Mouse (Mus musculus) heart, postnatal 0 days (tissue): Measurements from ENCODE around the gene Pqbp1. TPM values are rescaled to one million over a fixed set of nuclear protein-coding genes. Genes with fewer than 3 reads are reported as not detected.

Experiments used
- ATAC-seq: fragments of 200-750 bp; cut with Nextera tagmentation; 2 replicates; pipeline ENCODE4 v1.8.0; 2017; ENCODE audit warnings: low read depth, moderate number of reproducible peaks, moderate library complexity; ENCODE audit not compliant: insufficient read depth
- DNase-seq: peaks from one replicate; pipeline ENCODE4 v3.0.0-alpha.2; 2016; ENCODE audit warnings: low spot score
- H3K27ac ChIP-seq: fragments of 300-500 bp; sonication (generic); 2 replicates; pipeline ENCODE4 v1.5.1; 2014; ENCODE audit warnings: low read depth, mild to moderate bottlenecking
- H3K27me3 ChIP-seq: fragments of 300-500 bp; sonication (generic); 2 replicates; pipeline ENCODE4 v1.6.1; 2014; ENCODE audit warnings: low read length, mixed read lengths; ENCODE audit not compliant: control insufficient read depth, insufficient read depth
- H3K36me3 ChIP-seq: fragments of 300-500 bp; sonication (generic); replicated peaks from 2 replicates; pipeline ENCODE4 v1.6.1; 2014; ENCODE audit warnings: low read length, mixed read lengths; ENCODE audit not compliant: control insufficient read depth, insufficient read depth
- H3K4me1 ChIP-seq: fragments of 300-500 bp; sonication (generic); 2 replicates; pipeline ENCODE4 v1.6.1; 2014; ENCODE audit warnings: antibody characterized with exemption; ENCODE audit not compliant: control insufficient read depth, insufficient read depth
- H3K4me2 ChIP-seq: fragments of 300-500 bp; sonication (generic); 2 replicates; pipeline ENCODE4 v1.6.1; 2014; ENCODE audit warnings: low read depth, mild to moderate bottlenecking, low read length, moderate library complexity
- H3K4me3 ChIP-seq: fragments of 300-500 bp; sonication (generic); 2 replicates; pipeline ENCODE4 v1.5.1; 2014; ENCODE audit warnings: low read depth, low read length
- H3K9ac ChIP-seq: fragments of 300-500 bp; sonication (generic); replicated peaks from 2 replicates; pipeline ENCODE4 v1.6.1; 2014; ENCODE audit warnings: low read depth, low read length, mixed read lengths
- H3K9me3 ChIP-seq: fragments of 300-500 bp; sonication (generic); replicated peaks from 2 replicates; pipeline ENCODE4 v1.6.1; 2016; ENCODE audit warnings: low read length; ENCODE audit not compliant: control insufficient read depth
- CTCF ChIP-seq: IDR thresholded peaks from 2 replicates; pipeline ENCODE4 v1.5.1; 2016; ENCODE audit warnings: antibody characterized with exemption, control low read depth, low read depth
- EP300 ChIP-seq: IDR thresholded peaks from 2 replicates; pipeline ENCODE4 v1.6.1; 2016; ENCODE audit warnings: antibody characterized with exemption, low read depth
- WGBS: fragments of 180-500 bp; shearing (Covaris S2); extraction: QIAGEN DNeasy Blood & Tissue Kit; methylation state at CpG from one replicate; pipeline ENCODE4 v1.1.7; 2014; 5-methylcytosine and 5-hydroxymethylcytosine counted together
- polyA plus RNA-seq: library from polyadenylated mRNA; unstranded; fragments of >200 nt; fragmentation: Nextera tagmentation; extraction: Ambion mirVana; gene quantifications from 2 replicates; pipeline ENCODE4 v1.2.1, GENCODE M21; 2015
- total RNA-seq: library from RNA; depleted of rRNA; stranded (reverse); fragments of >200 nt; gene quantifications from 2 replicates; pipeline ENCODE4 v1.2.3, GENCODE M21; 2014; ENCODE audit warnings: low replicate concordance

Gene Pqbp1
- total and polyA plus RNA-seq, 2 experiments from 2014 or later, result 55.6 to 63.0 TPM

DNA sequence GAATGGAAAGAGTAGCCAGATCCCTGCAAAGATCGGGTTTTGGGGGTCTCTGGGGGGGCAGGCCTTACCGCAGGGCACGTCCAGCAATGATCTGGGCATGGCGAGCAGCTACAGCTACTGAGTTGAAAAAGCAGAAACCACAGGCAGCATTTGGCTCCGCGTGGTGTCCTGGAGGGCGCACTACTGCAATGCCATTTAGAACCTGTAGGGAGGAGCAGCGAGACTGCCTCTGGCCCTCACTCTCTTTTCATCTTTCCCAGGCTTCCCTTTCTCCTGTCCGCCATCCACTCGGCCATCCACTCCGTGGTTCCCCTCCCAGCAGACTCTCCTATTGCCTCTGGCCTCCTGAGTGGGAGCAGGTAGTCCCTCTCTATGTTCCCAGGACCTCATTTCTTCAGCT lies 37.8 kb upstream of the Pqbp1 start:
- no peak overlapping the region for H3K4me3 ChIP-seq
- no peak overlapping the region for H3K9ac ChIP-seq
- H3K27ac ChIP-seq, result no peak overlapping the region
- no peaks in the 10 kb centered on the region for H3K27me3 ChIP-seq
- no peaks in the 10 kb centered on the region for H3K4me1 ChIP-seq
- TF ChIP-seq CTCF (peak; percentile 1; the same call in 1 of the 2 replicates), EP300 (no peak)
- DNase-seq (no peak), ATAC-seq (no peak)
- H3K36me3 ChIP-seq, result peaks cover 6% of the 10 kb centered on the region; the same call in 1 of the 2 replicates
- no peak overlapping the region for H3K4me2 ChIP-seq
- whole genome bisulfite sequencing, result 57% methylated on average over 11 of the region's 11 CpGs
- H3K9me3 ChIP-seq, result no peaks in the 10 kb centered on the region

DNA sequence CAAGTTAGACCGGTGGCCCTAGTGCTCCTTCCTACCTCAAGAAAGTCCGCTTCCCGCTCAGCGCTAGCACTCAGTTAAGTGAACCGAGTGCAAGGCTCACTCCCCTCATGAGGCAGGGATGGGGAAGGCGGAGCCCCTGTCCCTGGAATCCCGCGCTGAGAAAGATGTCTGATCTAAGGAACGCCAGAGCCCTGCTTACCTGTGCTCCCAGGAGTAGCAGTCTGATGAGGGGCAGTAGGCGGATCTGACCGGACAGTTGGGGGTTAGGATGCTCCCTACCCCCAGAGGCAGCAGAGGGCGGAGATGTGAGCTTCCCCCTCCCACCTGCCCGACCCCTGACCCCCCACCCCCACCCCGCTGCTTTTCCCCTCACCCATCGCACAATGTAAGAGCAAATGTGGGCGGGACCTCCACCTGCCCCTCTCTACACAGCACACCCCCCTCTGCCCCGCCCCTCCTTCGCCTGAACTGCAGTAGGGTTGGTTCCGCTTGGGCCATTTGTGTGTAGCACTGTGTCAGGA lies 29.3 kb upstream of the Pqbp1 start, which contains the start of gene Eras:
TSS of gene Eras (minus strand) at position 338 of the 521 bp plus-strand sequence.
- Histone ChIP-seq H3K9me3 (no peaks in the 10 kb centered on the region), H3K4me3 (no peak within 1 kb of the TSS), H3K4me1 (no peaks in the 10 kb centered on the region), H3K27ac (no peak within 1 kb of the TSS), H3K4me2 (no peak within 1 kb of the TSS), H3K36me3 (no peaks in the 10 kb centered on the region; the same call in 1 of the 2 replicates), H3K27me3 (peaks cover 23% of the 10 kb centered on the region), H3K9ac (no peak within 1 kb of the TSS)
- DNase-seq (no peak), ATAC-seq (no peak)
- TF ChIP-seq EP300 (no peak), CTCF (no peak)
- 20% methylated on average over 17 of the region's 19 CpGs for WGBS

DNA sequence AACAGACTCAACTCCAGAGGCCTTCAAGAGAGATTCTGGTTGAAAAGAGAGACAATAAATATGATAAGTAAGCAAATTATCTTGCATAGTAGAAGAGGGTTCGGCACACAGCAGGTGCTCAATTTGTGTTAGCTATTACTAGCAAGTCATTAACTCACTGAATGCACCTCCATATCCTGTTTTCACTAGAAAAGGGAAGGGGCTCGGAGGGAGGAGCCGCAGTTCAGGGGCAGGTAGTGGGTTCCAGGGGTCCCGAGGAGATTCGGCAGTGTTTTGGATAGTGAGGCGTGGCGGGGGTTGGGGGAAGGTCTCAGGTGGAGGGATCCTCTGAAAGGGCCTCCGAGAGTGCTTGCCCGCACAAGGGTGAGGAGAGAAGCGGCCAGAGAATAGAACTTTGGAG lies 28.0 kb upstream of the Pqbp1 start:
- no peaks in the 10 kb centered on the region for H3K9me3 ChIP-seq
- H3K9ac ChIP-seq, result no peak overlapping the region
- peaks cover 35% of the 10 kb centered on the region for H3K27me3 ChIP-seq
- DNase-seq, result no peak
- no peak for TF ChIP-seq CTCF
- no peak for TF ChIP-seq EP300
- H3K4me2 ChIP-seq, result no peak overlapping the region
- no peak overlapping the region for H3K27ac ChIP-seq
- 26% methylated on average over 10 of the region's 10 CpGs for WGBS
- no peak for ATAC-seq
- H3K36me3 ChIP-seq, result no peaks in the 10 kb centered on the region; the same call in 1 of the 2 replicates
- no peaks in the 10 kb centered on the region for H3K4me1 ChIP-seq
- H3K4me3 ChIP-seq, result no peak overlapping the region

DNA sequence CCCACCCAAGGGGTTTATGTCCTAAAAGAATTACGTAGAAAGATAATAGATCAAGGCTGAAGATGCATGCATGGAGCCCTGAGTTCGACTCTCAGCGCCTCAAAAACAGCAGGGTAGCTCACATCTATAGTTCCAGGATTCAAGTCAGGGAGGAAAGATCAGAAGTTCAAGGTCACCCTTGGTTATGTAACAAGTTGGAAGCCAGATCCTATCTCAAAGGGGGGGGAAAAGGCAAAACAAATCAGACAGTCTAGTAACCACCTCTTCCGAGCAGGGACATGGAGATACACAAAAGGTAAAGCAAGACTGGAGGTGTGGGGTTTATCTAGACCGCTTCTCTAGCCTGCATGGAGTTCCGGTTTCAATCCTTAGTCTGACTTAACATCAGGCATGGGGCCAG lies 27.2 kb upstream of the Pqbp1 start:
- 63% methylated on average over 6 of the region's 6 CpGs for WGBS
- peaks cover 41% of the 10 kb centered on the region for H3K27me3 ChIP-seq
- no peak for TF ChIP-seq EP300
- TF ChIP-seq CTCF, result no peak
- ATAC-seq (no peak), DNase-seq (no peak)
- H3K4me1 ChIP-seq, result no peaks in the 10 kb centered on the region
- no peak overlapping the region for H3K4me2 ChIP-seq
- H3K27ac ChIP-seq, result no peak overlapping the region
- H3K9ac ChIP-seq, result no peak overlapping the region
- no peaks in the 10 kb centered on the region for H3K9me3 ChIP-seq
- H3K4me3 ChIP-seq, result no peak overlapping the region
- H3K36me3 ChIP-seq, result no peaks in the 10 kb centered on the region; the same call in 1 of the 2 replicates

DNA sequence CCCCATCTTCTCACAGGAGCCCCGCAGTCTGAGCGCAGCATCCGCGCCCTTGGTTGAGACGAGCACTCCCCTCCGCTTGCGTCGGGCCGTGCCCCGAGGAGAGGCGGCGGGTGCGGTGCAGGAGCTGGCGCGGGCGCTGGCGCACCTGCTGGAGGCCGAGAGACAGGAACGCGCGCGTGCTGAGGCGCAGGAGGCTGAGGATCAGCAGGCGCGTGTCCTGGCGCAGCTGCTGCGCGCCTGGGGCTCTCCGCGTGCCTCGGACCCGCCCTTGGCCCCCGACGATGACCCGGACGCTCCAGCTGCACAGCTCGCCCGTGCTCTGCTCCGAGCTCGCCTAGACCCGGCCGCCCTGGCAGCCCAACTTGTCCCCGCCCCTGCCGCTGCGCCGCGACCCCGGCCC lies 23.0 kb upstream of the Pqbp1 start:
- H3K4me2 ChIP-seq, result peak overlapping the region; percentile 48
- H3K9ac ChIP-seq, result no peak overlapping the region
- H3K9me3 ChIP-seq, result no peaks in the 10 kb centered on the region
- H3K4me3 ChIP-seq, result peak overlapping the region; percentile 33
- H3K27ac ChIP-seq, result no peak overlapping the region
- WGBS, result 7% methylated on average over 34 of the region's 48 CpGs
- H3K4me1 ChIP-seq, result no peaks in the 10 kb centered on the region
- TF ChIP-seq CTCF (no peak), EP300 (no peak)
- H3K36me3 ChIP-seq, result no peaks in the 10 kb centered on the region
- H3K27me3 ChIP-seq, result peaks cover 57% of the 10 kb centered on the region
- DNase-seq (no peak), ATAC-seq (no peak)
